Mouse (Mus musculus) left cerebral cortex, postnatal 25 days (tissue): ENCODE results near the gene Pln. TPM values are rescaled to one million over a fixed set of nuclear protein-coding genes. Genes with fewer than 3 reads are reported as not detected.
A peak's percentile ranks its signal among the peaks of the same experiment; 100 is the strongest.

Experiments used
- DNase-seq, 2 experiments: peaks; one replicate each; pipeline ENCODE4 v3.0.0; 2022; ENCODE audit warnings: low spot score in 2 of 2, mixed read lengths in 1 of 2
- intact Hi-C: fragments of 180-260 bp; cut with DNase I; formaldehyde crosslinking; loops from one replicate; pipeline ENCODE4 v1.15.1; 2025
- total RNA-seq, 2 experiments: library from RNA; stranded (reverse); gene quantifications; 2 replicates each; pipeline ENCODE4 v1.2.3; 2021

The Pln gene
- 1 to 10 TPM; 2.3 to 3.2 TPM for total RNA-seq

GRCm38 (mm10) chr10:53337162-53337923, at the start of gene Pln:
TSS of gene Pln (plus strand) at chr10:53337667.
- intact Hi-C loops, result no loop called here
- no peak for DNase-seq

- DNase-seq, result peak in 1 of 2 experiments; percentile 20
- intact Hi-C loops, result loop anchor here (5.0 to 10.0 kb wide), 2 partner anchors 191 to 774 kb away; no protein-coding TSS in a partner anchor
Observed at GRCm38 (mm10) chr10:53305867-53306266, 31.6 kb upstream of the Pln start.

DNA sequence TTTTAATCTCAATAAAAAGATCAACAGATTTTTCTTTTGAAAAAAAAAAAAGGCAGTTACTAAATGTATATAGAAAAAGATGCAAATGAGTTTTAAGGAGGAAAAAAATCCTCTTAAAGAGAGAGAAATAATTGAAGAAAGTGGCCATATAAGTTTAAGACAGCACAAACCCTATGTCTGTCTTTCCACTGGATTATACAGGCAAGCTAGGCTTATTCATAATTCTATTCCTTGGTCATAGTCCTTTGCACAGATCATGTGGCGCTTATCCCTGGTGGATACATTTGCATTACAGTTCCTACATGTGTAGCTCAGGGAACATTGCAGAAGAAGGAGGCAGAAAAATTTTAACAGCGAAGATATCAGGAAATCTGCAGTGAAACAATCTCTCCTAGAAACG, 30.8 kb upstream of the Pln start:
- no peak for DNase-seq
- intact Hi-C loops, result loop anchor here (5.0 to 10.0 kb wide), 2 partner anchors 192 to 774 kb away; no protein-coding TSS in a partner anchor

- intact Hi-C loops, result no loop called here
- no peak for DNase-seq
Observed at GRCm38 (mm10) chr10:53323367-53323766, 14.1 kb upstream of the Pln start.

- no peak for DNase-seq
Observed at GRCm38 (mm10) chr10:53324663-53325062, 12.8 kb upstream of the Pln start.

DNA sequence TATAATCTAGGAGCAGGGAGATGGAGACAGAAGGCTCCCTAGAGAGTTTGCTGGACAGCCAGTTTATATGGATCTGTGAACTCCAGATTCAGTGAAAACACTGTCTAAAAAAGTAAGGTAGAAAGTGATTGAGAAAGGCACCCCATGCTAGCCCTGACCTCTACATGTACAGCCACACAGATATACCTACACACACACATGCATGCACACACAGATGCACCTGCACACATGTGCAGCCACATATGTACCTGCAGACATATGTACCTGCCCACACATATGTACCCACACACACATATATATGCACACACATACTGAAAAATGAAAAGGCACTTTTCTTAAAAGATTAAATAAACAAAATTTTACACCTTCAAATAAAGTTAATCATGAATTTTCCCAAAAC, 11.1 kb upstream of the Pln start:
- intact Hi-C loops, result no loop called here
- no peak for DNase-seq

More at GRCm38 (mm10) chr10:53324663-53325062, 12.8 kb upstream of the Pln start:
- intact Hi-C loops, result no loop called here

- DNase-seq, result peak in 1 of 2 experiments; percentile 32
- intact Hi-C loops, result no loop called here
Observed at GRCm38 (mm10) chr10:53329257-53329656, 8.2 kb upstream of the Pln start.

- intact Hi-C loops, result no loop called here
- DNase-seq, result no peak
Observed at GRCm38 (mm10) chr10:53332752-53333151, 4.7 kb upstream of the Pln start.

GRCm38 (mm10) chr10:53335266-53335665, 2.2 kb upstream of the Pln start:
- DNase-seq, result no peak
- intact Hi-C loops, result no loop called here

- no peak for DNase-seq
- intact Hi-C loops, result no loop called here
Observed at GRCm38 (mm10) chr10:53335974-53336373, 1.5 kb upstream of the Pln start.

- no peak for DNase-seq
- intact Hi-C loops, result no loop called here
Observed at GRCm38 (mm10) chr10:53339045-53339444, 1.6 kb downstream of the Pln start.

DNA sequence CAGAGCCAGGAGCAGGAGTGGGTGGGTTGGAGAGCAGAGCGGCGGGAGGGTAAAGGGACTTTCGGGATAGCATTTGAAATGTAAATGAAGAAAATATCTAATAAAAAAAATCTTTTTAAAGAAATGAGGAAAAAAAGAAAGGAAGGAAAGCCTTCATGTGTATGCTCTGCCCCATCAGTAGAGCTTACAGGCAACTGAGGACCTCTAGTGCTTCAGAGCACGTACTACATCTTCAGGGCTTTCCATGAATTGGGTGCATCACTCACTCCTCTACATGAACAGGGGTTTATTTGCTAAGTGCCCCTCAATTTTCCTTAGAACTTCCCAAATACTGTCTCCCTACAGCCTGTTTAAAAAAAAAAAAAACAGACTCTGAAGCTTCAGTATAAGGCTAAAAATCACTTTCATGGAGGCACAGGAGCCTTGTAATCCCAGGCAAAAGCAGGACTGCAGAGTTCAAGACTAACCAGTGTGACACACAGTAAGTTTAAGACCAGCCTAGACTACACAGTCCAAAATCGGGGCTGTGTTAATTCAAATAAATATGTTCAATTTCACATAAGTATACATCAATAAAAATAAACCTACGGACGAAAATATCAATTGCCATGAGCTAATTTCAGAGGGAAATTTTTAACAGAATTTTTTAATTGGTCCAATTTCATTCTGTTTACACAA, 4.0 kb downstream of the Pln start:
- intact Hi-C loops, result loop anchor here (2.0 to 10.0 kb wide), 3 partner anchors 227 to 809 kb away; partner anchors contain the start of gene Asf1a
- DNase-seq, result peak; percentile 34 to 65

DNA sequence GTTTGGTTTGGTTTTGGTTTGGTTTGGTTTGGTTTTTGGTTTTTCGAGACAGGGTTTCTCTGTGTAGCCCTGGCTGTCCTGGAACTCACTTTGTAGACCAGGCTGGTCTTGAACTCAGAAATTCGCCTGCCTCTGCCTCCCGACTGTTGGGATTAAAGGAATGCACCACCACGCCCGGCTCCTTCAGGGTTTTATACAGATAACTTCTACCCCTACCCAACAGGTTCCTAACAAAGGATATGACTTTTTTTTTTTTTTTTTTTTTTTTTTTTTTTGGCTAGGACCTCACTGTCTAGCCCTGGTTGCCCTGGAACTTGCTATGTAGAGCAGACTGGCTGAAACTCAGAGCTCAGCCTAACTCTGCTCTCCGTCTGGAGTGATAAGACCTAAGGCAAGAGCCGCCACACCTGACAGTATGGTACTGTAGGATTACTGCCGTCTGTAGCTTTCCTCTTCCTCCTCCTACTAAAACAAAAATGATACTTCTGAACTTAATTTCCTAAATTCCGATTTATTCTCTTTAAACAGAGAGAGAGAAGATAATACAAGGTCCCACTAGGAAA, 4.8 kb downstream of the Pln start:
- intact Hi-C loops, result loop anchor here (5.0 to 10.0 kb wide), 2 partner anchors 253 to 810 kb away; partner anchors contain the start of gene Asf1a
- DNase-seq, result no peak

DNA sequence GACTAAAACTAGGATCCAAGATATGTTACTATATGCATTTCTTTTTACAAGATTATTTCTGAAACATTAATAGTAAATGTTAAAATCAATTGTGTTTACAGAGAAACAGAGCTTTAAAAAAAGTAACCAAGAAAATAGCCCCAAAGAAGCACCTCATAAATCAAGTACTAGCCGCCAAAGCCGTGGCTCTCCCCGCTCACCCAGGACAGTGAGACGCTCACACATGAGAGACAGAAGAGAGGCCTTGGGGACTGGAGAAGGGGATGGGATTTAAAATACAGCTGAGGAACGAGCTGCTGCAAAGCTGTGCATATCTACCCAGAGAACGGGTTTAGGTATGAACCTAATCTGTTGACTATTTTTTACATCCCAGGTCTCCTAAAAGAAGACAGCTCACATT, 5.9 kb downstream of the Pln start:
- intact Hi-C loops, result loop anchor here (5.0 to 10.0 kb wide), 2 partner anchors 251 to 811 kb away; partner anchors contain the start of gene Asf1a
- no peak for DNase-seq

DNA sequence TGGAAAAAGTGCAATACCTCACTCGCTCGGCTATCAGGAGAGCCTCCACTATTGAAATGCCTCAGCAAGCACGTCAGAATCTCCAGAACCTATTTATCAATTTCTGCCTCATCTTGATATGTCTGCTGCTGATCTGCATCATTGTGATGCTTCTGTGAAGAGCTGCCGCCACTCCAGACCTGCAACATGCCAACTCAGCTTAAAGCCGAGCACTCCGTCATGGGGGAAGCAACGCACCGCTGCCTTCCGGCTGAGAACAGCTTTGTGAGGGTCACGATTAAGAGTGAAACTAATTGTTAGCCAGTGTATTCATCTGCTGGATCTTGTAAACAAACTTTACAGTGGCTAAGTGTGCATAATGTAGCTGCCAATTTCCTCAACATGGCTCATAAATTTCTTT, 6.4 kb downstream of the Pln start:
- intact Hi-C loops, result loop anchor here (5.0 to 10.0 kb wide), 2 partner anchors 251 to 812 kb away; partner anchors contain the start of gene Asf1a
- no peak for DNase-seq

- intact Hi-C loops, result loop anchor here (10.0 kb wide), 1 partner anchor 249 kb away; the partner anchor contains the start of gene Asf1a
- no peak for DNase-seq
Observed at GRCm38 (mm10) chr10:53345508-53345907, 8.0 kb downstream of the Pln start.

DNA sequence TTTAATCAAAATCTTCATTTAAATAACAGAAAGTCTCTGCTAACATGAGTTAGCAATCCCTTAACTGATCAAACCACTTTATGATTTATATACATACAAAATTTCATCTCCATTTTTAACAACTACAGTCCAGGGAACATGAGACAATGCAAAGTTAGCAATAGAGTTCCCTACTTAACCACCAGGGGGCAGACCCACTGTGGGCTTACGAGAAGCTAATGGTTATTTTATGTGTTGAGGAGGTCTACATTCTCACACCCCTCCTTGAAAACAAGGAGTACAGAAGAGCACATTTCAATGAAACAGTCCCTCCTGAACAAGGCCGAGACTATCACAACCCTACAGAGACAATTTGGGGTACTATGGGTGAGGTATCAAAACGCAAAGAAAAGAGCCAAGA, 9.0 kb downstream of the Pln start:
- intact Hi-C loops, result loop anchor here (10.0 kb wide), 1 partner anchor 248 kb away; the partner anchor contains the start of gene Asf1a
- DNase-seq, result peak; percentile 35 to 58

DNA sequence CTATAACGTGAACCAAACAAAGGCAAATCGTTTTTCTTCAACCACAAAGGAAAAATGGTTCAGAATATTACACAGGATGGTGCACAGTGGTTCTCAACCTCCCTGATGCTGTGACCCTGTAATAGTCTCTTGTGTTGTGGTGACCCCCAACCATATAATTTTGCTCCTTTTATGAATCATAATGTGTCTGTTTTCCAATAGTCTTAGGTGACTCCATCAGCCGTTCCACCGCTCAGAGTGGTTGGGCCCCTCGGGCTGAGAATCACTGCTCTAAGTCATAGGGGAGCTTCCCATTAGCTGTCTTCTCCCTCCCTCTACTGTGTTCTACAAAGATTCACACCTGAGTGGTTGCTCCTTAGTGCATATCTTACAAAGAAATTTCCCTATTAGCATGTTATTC, 9.4 kb downstream of the Pln start:
- intact Hi-C loops, result loop anchor here (10.0 kb wide), 1 partner anchor 248 kb away; the partner anchor contains the start of gene Asf1a
- DNase-seq, result no peak

- peak; percentile 79 to 86 for DNase-seq
- intact Hi-C loops, result loop anchor here (1.0 to 10.0 kb wide), 3 partner anchors 31 to 247 kb away; partner anchors contain the start of genes Asf1a and Cep85l
Observed at GRCm38 (mm10) chr10:53347787-53348755, 10.6 kb downstream of the Pln start.
